Comparison of ENCODE assay signal across 1 mouse cellular context in the genomic region with DNA sequence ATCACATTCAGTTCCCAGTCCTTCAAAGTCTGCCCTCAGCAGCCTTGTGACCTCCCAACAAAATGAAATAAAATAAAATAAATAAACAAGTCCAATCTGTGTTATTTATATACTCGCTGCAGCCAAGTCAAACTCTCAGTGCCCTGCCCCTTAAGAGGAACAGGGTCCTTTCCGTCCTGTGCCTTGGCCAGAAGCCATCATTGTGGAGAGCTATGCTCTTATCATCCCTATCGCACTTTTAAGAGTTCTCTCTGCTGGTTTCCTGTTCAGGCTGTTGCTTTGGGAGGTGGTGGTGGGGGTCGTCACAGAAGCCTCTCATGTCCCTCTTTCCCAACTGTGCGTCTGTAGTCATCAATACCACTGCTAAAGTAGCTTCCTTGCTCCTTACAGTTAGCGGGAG.
TF ChIP-seq lines count a peak whose summit lies in the region.

No protein-coding gene starts in this region.

TF ChIP-seq in MEL, 35 proteins besides CTCF, POLR2A, EP300 and RAD21 (continued from another document):
- TF ChIP-seq ZKSCAN1 (IDR thresholded peaks at IDR 0.05; ENCODE audit: low read depth, low read length) (no peak), MXI1 (IDR thresholded peaks at IDR 0.05; ENCODE audit: low read depth, low read length) (no peak), SMC3 (IDR thresholded peaks at IDR 0.05; ENCODE audit: low read depth, low read length) (no peak), MYB (IDR thresholded peaks at IDR 0.05; ENCODE audit: low read depth, low read length) (no peak), UBTF (IDR thresholded peaks at IDR 0.05; ENCODE audit: borderline replicate concordance, insufficient read depth, low read depth, low read length) (no peak), MYC (IDR thresholded peaks at IDR 0.05; ENCODE audit: low read depth, low read length) (no peak)
